Mouse (Mus musculus): ENCODE data around the gene Atp6v0d1. TPM values are rescaled to one million over a fixed set of nuclear protein-coding genes. Genes with fewer than 3 reads are reported as not detected.

The Atp6v0d1 gene
- polyA plus RNA-seq, 2 experiments from 2014 or later: 40.7 to 42.8 TPM

- ATAC-seq: no peak
These were observed 29.3 kb downstream of the Atp6v0d1 start for GRCm38 (mm10) chr8:105536546-105536945.

GRCm38 (mm10) chr8:105533892-105534329 is 31.9 kb downstream of the Atp6v0d1 start:
- no peak for ATAC-seq

DNA sequence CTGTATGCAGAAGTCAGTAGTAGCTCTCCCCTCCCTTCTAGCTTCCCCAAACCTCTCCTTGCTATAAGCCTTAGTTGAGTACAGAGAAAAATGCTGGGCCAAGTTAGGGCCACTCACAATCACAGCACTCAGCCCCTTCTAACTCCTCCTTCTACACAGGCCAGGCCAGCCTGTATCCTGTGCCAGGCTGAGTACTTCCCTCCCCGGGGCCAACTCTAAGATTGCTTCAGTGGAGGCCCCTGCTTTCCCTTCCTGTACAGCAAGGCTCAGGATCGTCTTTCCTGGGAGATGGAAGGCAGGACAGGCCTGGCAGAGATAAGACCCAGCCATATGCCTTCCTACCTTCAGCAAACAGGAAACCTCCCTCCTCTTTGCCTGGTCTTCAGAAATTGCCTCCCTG is 32.4 kb downstream of the Atp6v0d1 start:
- no peak for ATAC-seq

- no peak for ATAC-seq
These were observed 34.1 kb downstream of the Atp6v0d1 start for GRCm38 (mm10) chr8:105531774-105532173.

- no peak for ATAC-seq
These were observed 36.6 kb downstream of the Atp6v0d1 start for GRCm38 (mm10) chr8:105529271-105529670.

- no peak for ATAC-seq
These were observed 37.6 kb downstream of the Atp6v0d1 start for GRCm38 (mm10) chr8:105528206-105528605.

DNA sequence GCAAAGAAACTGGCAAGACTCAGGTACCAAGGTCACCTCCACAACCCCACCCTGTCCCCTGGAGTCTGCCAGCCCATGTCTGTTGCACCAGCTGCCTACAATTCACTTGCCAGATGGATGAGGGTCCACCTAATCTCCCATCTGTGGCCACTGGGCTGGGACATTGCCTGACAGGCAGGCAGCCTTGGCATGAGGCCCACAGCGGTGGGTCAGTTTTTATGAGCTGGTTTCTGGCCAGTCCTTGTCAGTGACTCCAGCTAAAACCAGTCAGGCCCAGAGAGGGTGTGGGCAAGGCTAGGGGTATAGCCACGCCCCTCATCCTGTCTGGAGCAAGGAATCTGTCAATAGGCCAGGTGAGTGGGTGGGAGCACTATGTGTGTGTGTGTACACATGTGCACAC is 38.7 kb downstream of the Atp6v0d1 start:
- no peak for ATAC-seq

DNA sequence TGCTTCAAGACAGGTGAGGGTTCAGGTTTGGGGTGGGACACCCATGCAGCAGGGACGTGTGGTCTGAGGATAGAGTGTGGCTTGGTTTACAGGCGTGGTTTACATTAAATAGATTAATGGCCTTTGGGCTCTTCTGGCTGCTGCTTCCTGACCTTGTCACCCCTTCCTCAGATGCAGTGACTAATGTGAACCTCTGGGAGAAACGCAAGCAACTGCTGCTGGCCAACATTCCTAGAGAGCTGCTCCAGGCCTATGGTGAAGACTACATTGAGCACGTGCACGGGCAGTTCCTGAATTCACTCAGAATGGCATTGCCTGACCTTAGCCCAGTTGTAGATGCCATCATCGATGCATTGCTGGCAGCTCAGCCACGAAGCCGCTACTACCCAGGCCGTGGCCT is 43.0 kb downstream of the Atp6v0d1 start:
- no peak for ATAC-seq

- ATAC-seq: no peak
These were observed 43.7 kb downstream of the Atp6v0d1 start for GRCm38 (mm10) chr8:105521995-105522769.

DNA sequence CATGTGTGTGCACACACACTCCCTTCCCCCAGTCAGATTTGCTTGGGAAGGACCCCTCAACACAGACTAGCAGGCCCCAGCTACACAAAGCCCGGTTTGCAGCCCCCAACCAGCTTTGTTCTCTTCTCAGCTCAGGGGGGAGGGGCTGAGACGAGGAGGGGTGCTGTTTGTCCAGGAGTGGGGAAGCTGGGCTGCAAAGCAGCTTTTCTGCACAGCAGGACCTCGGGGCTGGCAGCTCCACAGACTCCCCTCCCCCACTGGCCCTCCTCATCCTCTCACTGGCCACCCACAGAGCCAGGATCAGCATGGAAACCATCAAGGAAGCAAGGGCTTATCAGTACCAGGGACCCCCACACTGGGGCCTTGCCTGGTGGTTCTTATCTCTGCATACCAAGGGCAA is 44.8 kb downstream of the Atp6v0d1 start:
- ATAC-seq: no peak

GRCm38 (mm10) chr8:105520521-105520920 is 45.3 kb downstream of the Atp6v0d1 start:
- ATAC-seq: no peak

DNA sequence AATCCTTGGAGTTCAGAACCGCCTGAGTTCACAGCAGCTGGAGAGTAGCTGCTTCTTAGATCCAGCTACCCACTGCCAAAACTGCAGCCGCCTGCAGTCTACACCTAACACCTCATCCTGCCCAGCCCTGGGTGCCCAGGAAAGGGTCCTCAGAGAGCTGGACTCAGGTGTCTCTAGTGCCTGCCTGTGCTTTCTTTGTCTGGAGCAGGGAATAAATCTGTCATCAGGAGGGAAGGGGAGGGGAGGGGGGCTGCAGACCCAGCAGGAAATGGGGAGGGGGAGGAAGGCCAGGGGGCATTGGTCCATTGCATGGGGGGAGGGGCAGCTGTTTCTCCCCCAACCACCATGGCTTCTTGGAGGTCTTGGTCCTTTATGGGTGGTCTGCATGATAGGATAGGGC is 46.3 kb downstream of the Atp6v0d1 start:
- no peak for ATAC-seq

- peak; percentile 79 for ATAC-seq
These were observed 47.2 kb downstream of the Atp6v0d1 start, which contains the start of gene Hsd11b2 for GRCm38 (mm10) chr8:105518436-105519313. TSS of gene Hsd11b2 (plus strand) at chr8:105518755.

DNA sequence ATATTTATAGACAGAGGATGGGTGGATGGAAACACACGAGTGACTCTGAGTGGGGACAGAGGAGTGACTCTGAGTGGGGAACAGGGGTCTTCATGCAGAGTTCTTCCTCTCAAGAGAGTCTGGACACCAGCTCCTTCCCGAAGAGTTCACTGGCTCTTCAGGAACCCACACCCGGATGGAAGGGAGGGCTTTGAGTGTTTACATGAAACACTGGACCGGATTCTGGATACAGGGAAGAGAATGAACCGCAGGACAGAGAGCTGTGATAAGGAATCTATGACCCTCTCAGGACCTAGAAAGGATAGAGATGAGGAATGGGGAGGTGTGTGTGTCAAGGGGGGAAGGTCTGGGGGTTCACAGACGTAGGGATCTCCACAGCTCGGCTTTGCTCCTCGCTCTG is 48.5 kb downstream of the Atp6v0d1 start:
- ATAC-seq: no peak

GRCm38 (mm10) chr8:105516018-105516645 is 49.7 kb downstream of the Atp6v0d1 start:
- ATAC-seq: no peak

- no peak for ATAC-seq
These were observed 51.2 kb downstream of the Atp6v0d1 start for GRCm38 (mm10) chr8:105514656-105515055.

DNA sequence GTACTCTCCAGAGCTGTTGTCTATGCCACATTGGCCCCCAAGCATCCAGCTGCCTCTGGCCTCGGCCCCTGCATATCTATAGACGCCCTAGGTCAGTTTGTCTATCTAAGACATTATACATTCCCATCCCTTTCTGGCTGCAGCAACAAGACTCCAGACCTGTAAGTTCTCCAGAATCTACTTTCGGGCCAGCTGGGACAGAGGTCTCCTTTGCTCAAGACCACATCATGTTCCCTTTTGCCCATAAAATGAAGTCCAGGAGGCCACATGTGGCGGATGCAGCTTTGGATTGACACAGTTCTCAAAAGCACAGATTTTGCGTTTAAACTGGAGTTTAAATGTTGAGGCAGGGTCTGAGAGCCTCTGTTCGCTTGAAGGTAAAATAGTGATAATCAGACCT is 51.7 kb downstream of the Atp6v0d1 start:
- ATAC-seq: no peak

DNA sequence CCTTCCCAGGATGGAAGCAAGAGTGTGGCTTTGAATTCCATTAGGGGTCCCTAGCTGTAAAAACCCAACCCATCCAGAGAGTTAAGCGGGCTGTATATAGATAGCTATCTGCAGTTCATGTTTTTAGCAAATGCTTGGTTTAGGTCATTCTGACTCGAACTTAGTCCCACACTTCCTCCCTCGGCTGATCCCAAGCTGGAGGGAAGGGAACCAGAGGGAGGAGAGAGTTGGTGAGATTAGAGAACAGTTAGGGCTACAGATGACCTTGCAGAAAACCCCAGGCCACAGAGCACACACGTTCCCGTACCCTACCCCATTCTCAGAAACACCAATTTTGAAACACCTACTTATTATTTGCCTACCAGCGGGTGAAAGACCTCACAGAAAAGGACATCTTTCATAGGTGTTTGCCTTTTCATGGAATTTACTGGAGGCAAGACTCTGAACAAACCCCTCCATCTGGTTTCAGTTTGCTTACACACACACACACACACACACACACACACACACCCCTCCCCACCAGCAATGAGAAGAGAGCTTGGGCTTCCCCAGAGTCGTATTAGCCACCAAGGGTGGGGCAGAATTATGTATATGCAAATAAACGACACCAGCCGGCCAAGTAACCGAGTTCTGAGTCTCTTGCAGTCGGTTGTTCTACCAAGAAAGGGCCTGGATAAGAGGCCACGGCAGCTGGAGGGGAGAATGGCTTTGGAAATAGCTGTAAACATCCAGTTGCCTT is 55.7 kb downstream of the Atp6v0d1 start:
- no peak for ATAC-seq

GRCm38 (mm10) chr8:105508758-105509157 is 57.1 kb downstream of the Atp6v0d1 start:
- ATAC-seq: no peak

DNA sequence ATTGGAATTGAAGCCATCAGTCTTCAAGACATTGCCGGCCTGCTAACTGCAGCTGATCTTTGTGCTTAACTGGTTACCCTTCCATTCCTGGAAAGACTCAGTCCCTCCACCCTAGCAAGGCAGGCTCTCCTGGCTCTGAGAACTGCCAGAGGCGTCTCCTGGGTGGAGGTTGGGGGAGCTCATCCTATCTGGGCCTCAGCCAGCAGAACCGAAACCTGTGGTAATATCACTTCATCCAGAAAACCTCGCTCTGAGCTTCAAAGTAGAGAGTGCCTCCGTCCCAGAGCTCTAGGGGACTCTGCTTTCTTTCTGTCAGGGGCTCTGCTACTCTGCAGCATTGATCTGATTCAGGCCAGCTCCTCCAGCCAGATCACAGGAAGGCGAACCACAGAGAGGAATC is 58.9 kb downstream of the Atp6v0d1 start:
- no peak for ATAC-seq

DNA sequence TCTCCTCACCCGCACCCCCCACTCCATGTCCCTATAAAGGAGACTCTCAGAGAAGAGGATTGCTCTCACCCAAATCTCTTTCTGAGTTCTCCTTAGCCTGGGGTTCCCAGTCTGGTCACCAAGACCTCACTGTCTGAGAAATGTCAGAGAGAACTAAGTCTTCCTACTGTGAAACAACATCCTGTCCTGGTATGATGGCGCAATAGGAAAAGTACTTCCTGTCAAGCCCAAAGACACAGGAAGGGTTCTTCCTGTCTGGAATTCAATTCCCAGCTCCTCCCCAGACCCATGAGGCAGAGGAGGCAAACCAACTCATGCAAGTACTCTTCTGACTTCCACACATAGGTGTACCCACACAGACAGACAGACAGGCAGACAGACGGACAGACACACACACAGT is 61.2 kb downstream of the Atp6v0d1 start:
- ATAC-seq: no peak

- no peak for ATAC-seq
These were observed 66.1 kb downstream of the Atp6v0d1 start for GRCm38 (mm10) chr8:105499787-105500186.
